Mouse (Mus musculus): ENCODE results near the gene Tox2. TPM values are rescaled to one million over a fixed set of nuclear protein-coding genes. Genes with fewer than 3 reads are reported as not detected.

Gene Tox2
- polyA plus RNA-seq, 1 experiment from 2014 or later, result 2.1 TPM

DNA sequence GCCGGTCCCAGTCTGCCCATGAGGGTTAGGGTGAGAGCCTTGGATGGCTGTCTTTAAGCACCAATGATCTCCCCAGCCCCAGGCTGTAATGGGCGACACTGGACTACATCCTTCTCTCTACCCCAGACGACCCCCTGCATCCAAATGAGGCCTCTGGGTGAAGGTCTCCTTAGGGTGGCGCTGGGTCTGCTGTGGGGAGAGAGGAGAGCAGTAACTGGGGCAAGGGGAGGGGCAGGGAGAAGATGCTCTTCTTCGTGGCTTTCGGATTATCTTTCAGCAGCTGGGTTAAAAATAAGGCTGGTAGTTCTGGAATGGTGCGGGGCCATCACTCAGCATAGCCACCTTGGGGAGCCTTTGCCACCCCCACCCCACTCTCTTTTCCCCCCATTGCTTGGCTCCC lies 145.8 kb downstream of the Tox2 start:
- no peaks in the 10 kb centered on the region for H3K36me3 ChIP-seq (ENCODE audit: control insufficient read depth, insufficient read depth, low read length)
- H3K9ac ChIP-seq (ENCODE audit: low read length), result no peak overlapping the region
- no peak for ATAC-seq (ENCODE audit: insufficient number of reproducible peaks, low FRiP score, low TSS enrichment, low read depth)
- no peak for DNase-seq (ENCODE audit: low spot score)
- WGBS, result 86% methylated on average over 7 of the region's 7 CpGs
- H3K4me3 ChIP-seq (ENCODE audit: low read depth, low read length), result no peak overlapping the region
- no peak overlapping the region for H3K4me2 ChIP-seq (ENCODE audit: low read depth, severe bottlenecking)
- no peak overlapping the region for H3K27ac ChIP-seq (replicated peaks; ENCODE audit: low read depth, low read length)
- no peaks in the 10 kb centered on the region for H3K27me3 ChIP-seq (ENCODE audit: control insufficient read depth, insufficient read depth, low read length)
- no peaks in the 10 kb centered on the region for H3K4me1 ChIP-seq (ENCODE audit: control insufficient read depth, insufficient read depth, low read length)
- no peaks in the 10 kb centered on the region; the same call in 1 of the 2 replicates for H3K9me3 ChIP-seq (ENCODE audit: control insufficient read depth, low read length)

GRCm38 (mm10) chr2:163349411-163349810 lies 146.5 kb downstream of the Tox2 start:
- Histone ChIP-seq H3K4me3 (ENCODE audit: low read depth, low read length) (no peak overlapping the region), H3K27ac (replicated peaks; ENCODE audit: low read depth, low read length) (no peak overlapping the region), H3K9ac (ENCODE audit: low read length) (no peak overlapping the region), H3K4me2 (ENCODE audit: low read depth, severe bottlenecking) (no peak overlapping the region), H3K4me1 (ENCODE audit: control insufficient read depth, insufficient read depth, low read length) (no peaks in the 10 kb centered on the region), H3K9me3 (ENCODE audit: control insufficient read depth, low read length) (no peaks in the 10 kb centered on the region; the same call in 1 of the 2 replicates), H3K27me3 (ENCODE audit: control insufficient read depth, insufficient read depth, low read length) (no peaks in the 10 kb centered on the region), H3K36me3 (ENCODE audit: control insufficient read depth, insufficient read depth, low read length) (no peaks in the 10 kb centered on the region)
- DNase-seq (ENCODE audit: low spot score) (no peak), ATAC-seq (ENCODE audit: insufficient number of reproducible peaks, low FRiP score, low TSS enrichment, low read depth) (no peak)
- 73% methylated on average over 9 of the region's 9 CpGs for WGBS

DNA sequence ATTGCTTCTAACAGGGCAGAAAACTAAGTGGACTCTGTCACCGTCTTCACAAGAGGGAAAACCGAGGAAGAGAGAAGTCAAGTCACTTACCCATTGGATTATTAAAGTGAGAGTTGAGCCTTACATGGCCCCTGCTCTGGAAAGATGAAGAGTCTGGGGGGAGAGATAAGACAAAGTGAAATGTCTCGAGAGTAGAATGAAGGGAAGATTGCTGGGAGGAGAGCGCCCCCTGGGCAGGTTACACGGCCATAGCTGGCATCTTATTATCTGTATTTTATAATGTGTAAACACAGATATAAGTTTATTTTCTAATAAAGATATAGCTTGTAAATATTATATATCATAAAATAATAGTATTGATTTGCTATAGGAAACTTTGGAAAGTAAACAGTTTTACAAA lies 147.5 kb downstream of the Tox2 start:
- Histone ChIP-seq H3K27ac (replicated peaks; ENCODE audit: low read depth, low read length) (no peak overlapping the region), H3K4me1 (ENCODE audit: control insufficient read depth, insufficient read depth, low read length) (no peaks in the 10 kb centered on the region), H3K27me3 (ENCODE audit: control insufficient read depth, insufficient read depth, low read length) (no peaks in the 10 kb centered on the region), H3K36me3 (ENCODE audit: control insufficient read depth, insufficient read depth, low read length) (no peaks in the 10 kb centered on the region), H3K9me3 (ENCODE audit: control insufficient read depth, low read length) (no peaks in the 10 kb centered on the region; the same call in 1 of the 2 replicates), H3K4me3 (ENCODE audit: low read depth, low read length) (no peak overlapping the region), H3K4me2 (ENCODE audit: low read depth, severe bottlenecking) (no peak overlapping the region), H3K9ac (ENCODE audit: low read length) (no peak overlapping the region)
- 60% methylated on average over 5 of the region's 5 CpGs for WGBS
- DNase-seq (ENCODE audit: low spot score), result no peak
- ATAC-seq (ENCODE audit: insufficient number of reproducible peaks, low FRiP score, low TSS enrichment, low read depth), result no peak

DNA sequence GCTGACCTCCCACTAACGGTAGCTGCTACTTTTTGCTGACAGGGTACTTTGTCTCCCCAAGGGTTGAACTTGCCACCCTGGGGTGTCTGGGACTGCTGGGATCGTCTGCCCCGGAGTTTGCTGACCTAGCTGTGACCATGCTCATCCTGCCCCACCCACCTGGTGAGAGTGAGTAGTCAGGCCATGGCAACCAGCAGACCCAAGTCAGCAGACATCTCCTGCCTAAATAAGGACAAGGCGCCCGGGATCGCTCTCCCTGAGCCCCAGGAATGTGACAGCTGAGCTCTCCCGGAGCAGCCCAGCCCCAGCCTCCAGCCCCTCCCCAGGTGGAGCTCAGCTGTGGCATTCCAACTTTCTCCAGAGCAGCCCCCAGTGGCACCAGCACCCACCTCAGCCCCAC lies 150.8 kb downstream of the Tox2 start:
- 20% methylated on average over 7 of the region's 7 CpGs for WGBS
- Histone ChIP-seq H3K4me3 (ENCODE audit: low read depth, low read length) (no peak overlapping the region), H3K9me3 (ENCODE audit: control insufficient read depth, low read length) (no peaks in the 10 kb centered on the region; the same call in 1 of the 2 replicates), H3K9ac (ENCODE audit: low read length) (no peak overlapping the region), H3K27me3 (ENCODE audit: control insufficient read depth, insufficient read depth, low read length) (no peaks in the 10 kb centered on the region), H3K4me1 (ENCODE audit: control insufficient read depth, insufficient read depth, low read length) (no peaks in the 10 kb centered on the region), H3K27ac (replicated peaks; ENCODE audit: low read depth, low read length) (no peak overlapping the region), H3K4me2 (ENCODE audit: low read depth, severe bottlenecking) (no peak overlapping the region), H3K36me3 (ENCODE audit: control insufficient read depth, insufficient read depth, low read length) (no peaks in the 10 kb centered on the region)
- DNase-seq (ENCODE audit: low spot score) (no peak), ATAC-seq (ENCODE audit: insufficient number of reproducible peaks, low FRiP score, low TSS enrichment, low read depth) (no peak)

DNA sequence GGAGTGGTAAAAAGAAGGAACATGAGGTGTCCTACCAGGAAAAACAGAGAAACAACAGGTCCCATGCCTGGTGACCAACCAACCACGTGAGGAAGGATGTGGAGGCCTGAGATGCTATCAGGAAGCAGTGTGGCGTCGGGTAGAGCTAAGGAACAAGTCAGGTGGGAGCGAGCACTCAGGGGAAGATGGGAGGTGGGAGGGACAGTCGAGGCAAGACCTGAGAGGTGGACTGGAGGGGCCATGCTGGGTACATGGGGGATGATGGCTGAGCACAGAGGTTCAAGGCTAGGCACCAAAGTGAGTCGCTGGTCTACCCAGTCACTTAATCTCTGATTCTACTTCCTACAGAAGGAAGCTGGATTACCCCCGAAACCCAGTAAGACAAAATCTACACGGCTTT lies 152.7 kb downstream of the Tox2 start:
- H3K27ac ChIP-seq (replicated peaks; ENCODE audit: low read depth, low read length), result no peak overlapping the region
- no peaks in the 10 kb centered on the region for H3K36me3 ChIP-seq (ENCODE audit: control insufficient read depth, insufficient read depth, low read length)
- H3K4me1 ChIP-seq (ENCODE audit: control insufficient read depth, insufficient read depth, low read length), result no peaks in the 10 kb centered on the region
- no peaks in the 10 kb centered on the region for H3K27me3 ChIP-seq (ENCODE audit: control insufficient read depth, insufficient read depth, low read length)
- no peak overlapping the region for H3K4me3 ChIP-seq (ENCODE audit: low read depth, low read length)
- WGBS, result 87% methylated on average over 8 of the region's 8 CpGs
- H3K9me3 ChIP-seq (ENCODE audit: control insufficient read depth, low read length), result no peaks in the 10 kb centered on the region; the same call in 1 of the 2 replicates
- H3K9ac ChIP-seq (ENCODE audit: low read length), result no peak overlapping the region
- no peak overlapping the region for H3K4me2 ChIP-seq (ENCODE audit: low read depth, severe bottlenecking)
- DNase-seq (ENCODE audit: low spot score) (no peak), ATAC-seq (ENCODE audit: insufficient number of reproducible peaks, low FRiP score, low TSS enrichment, low read depth) (no peak)

- Histone ChIP-seq H3K27ac (replicated peaks; ENCODE audit: low read depth, low read length) (no peak overlapping the region), H3K9me3 (ENCODE audit: control insufficient read depth, low read length) (no peaks in the 10 kb centered on the region; the same call in 1 of the 2 replicates), H3K4me1 (ENCODE audit: control insufficient read depth, insufficient read depth, low read length) (no peaks in the 10 kb centered on the region), H3K36me3 (ENCODE audit: control insufficient read depth, insufficient read depth, low read length) (no peaks in the 10 kb centered on the region), H3K27me3 (ENCODE audit: control insufficient read depth, insufficient read depth, low read length) (no peaks in the 10 kb centered on the region), H3K4me3 (ENCODE audit: low read depth, low read length) (no peak overlapping the region), H3K4me2 (ENCODE audit: low read depth, severe bottlenecking) (no peak overlapping the region), H3K9ac (ENCODE audit: low read length) (no peak overlapping the region)
- ATAC-seq (ENCODE audit: insufficient number of reproducible peaks, low FRiP score, low TSS enrichment, low read depth) (no peak), DNase-seq (ENCODE audit: low spot score) (no peak)
- WGBS, result 80% methylated on average over 12 of the region's 12 CpGs
Measured at GRCm38 (mm10) chr2:163356113-163356840, 153.4 kb downstream of the Tox2 start.

DNA sequence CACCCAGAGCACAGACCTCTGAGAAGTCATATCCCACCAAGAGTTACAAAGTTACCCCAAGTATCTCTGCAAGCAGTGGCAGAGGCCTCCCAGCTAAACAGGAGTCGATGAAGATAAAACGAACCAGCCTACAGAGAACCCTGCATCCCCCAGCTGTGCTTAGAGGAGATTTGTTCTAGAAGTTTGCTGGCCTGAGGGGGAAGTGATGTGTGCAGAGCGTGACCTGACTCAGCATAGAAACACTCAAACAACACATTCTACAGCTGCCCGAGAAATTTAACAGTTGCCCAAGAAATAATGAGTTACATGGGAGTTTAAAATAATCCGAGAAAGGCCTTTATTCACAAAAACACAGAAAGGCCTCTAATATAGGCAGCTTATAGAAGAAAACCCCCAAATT lies 155.7 kb downstream of the Tox2 start:
- Histone ChIP-seq H3K4me2 (ENCODE audit: low read depth, severe bottlenecking) (no peak overlapping the region), H3K4me3 (ENCODE audit: low read depth, low read length) (no peak overlapping the region), H3K27ac (replicated peaks; ENCODE audit: low read depth, low read length) (no peak overlapping the region), H3K27me3 (ENCODE audit: control insufficient read depth, insufficient read depth, low read length) (no peaks in the 10 kb centered on the region), H3K4me1 (ENCODE audit: control insufficient read depth, insufficient read depth, low read length) (no peaks in the 10 kb centered on the region), H3K9me3 (ENCODE audit: control insufficient read depth, low read length) (no peaks in the 10 kb centered on the region), H3K36me3 (ENCODE audit: control insufficient read depth, insufficient read depth, low read length) (no peaks in the 10 kb centered on the region), H3K9ac (ENCODE audit: low read length) (no peak overlapping the region)
- DNase-seq (ENCODE audit: low spot score) (no peak), ATAC-seq (ENCODE audit: insufficient number of reproducible peaks, low FRiP score, low TSS enrichment, low read depth) (no peak)
- WGBS, result 84% methylated on average over 5 of the region's 5 CpGs

GRCm38 (mm10) chr2:163359253-163359652 lies 156.3 kb downstream of the Tox2 start:
- no peaks in the 10 kb centered on the region for H3K36me3 ChIP-seq (ENCODE audit: control insufficient read depth, insufficient read depth, low read length)
- WGBS, result 57% methylated on average over 2 of the region's 2 CpGs
- H3K4me1 ChIP-seq (ENCODE audit: control insufficient read depth, insufficient read depth, low read length), result no peaks in the 10 kb centered on the region
- DNase-seq (ENCODE audit: low spot score), result no peak
- no peaks in the 10 kb centered on the region for H3K9me3 ChIP-seq (ENCODE audit: control insufficient read depth, low read length)
- no peak for ATAC-seq (ENCODE audit: insufficient number of reproducible peaks, low FRiP score, low TSS enrichment, low read depth)
- H3K27ac ChIP-seq (replicated peaks; ENCODE audit: low read depth, low read length), result no peak overlapping the region
- H3K27me3 ChIP-seq (ENCODE audit: control insufficient read depth, insufficient read depth, low read length), result no peaks in the 10 kb centered on the region
- no peak overlapping the region for H3K4me3 ChIP-seq (ENCODE audit: low read depth, low read length)
- H3K9ac ChIP-seq (ENCODE audit: low read length), result no peak overlapping the region
- no peak overlapping the region for H3K4me2 ChIP-seq (ENCODE audit: low read depth, severe bottlenecking)

All from limb, embryonic 11.5 days (tissue).